Mouse (Mus musculus) CD4-positive, CD25-positive, alpha-beta regulatory T cell, adult 4 months (primary cell): ENCODE data around the gene Gm10061. TPM values are rescaled to one million over a fixed set of nuclear protein-coding genes. Genes with fewer than 3 reads are reported as not detected.
"Not testable (repeated sequence)": the region's sequence is repeated elsewhere in the genome, so short reads cannot be mapped to it uniquely, and the experiment has no call there.

ENCODE experiments used
- ATAC-seq: one replicate; pipeline ENCODE4 v1.8.0; 2017
- polyA plus RNA-seq, 2 experiments: library from polyadenylated mRNA; unstranded; fragments of 100-300 nt; shearing (Covaris generic); gene quantifications; one replicate each; pipeline ENCODE4 v1.2.1; 2017

Gene Gm10061
- polyA plus RNA-seq: not detected

DNA sequence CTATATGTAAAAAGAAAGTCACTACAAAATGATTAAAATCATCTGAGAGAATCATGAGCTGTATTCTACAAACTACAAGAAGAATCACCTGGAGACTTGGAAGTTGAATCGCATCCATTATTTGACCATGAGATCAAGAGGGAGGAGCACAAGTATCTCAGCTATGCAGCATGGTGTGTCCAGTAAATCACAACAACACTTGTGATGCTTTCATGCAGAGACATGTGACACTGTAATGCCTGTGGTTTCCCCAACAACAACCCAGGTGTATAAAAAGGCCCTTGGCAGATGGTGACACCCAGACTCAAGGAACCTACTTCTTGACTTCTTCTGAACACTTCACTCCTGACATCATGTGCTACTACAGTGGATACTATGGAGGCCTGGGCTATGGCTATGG, at the start of gene Gm10061:
Gene Gm10061 (plus strand): TSS at position 301 of the 400 bp plus-strand sequence.
- no peak for ATAC-seq

DNA sequence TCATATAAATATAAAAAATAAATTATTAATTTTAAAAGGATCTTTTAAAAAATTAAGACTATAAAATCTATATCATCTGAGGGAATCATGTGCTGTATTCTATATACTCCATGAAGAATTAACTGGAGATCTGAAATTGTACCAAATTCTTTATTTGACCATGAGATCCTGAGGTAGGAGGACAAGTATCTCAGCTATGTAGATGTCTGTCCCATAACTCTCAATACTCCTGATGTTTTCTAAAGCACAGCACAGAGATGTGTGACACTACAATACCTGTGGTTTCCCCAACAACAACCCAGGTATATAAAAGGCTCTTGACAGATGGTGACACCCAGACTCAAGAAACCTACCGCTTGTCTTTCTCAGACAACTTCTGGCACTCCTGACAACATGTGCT, 10.3 kb upstream of the Gm10061 start, which contains the start of gene Gm6358:
Gene Gm6358 (plus strand): TSS at position 301 of the 400 bp plus-strand sequence.
- no peak for ATAC-seq

DNA sequence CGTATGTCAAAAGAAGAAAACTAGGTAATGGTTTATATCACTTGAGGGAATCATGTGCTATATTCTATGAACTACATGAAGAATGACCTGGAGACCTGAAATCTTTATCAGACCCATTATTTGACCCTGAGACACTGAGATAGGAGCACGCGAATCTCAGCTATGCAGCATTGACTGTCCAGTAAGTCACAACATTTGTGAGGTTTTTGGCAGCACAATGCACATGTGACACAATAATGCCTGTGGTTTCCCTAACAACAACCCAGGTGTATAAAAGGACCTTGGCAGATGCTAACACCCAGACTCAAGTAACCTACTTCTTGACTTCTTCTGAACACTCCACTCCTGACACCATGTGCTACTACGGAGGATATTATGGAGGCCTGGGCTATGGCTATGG, 6.8 kb downstream of the Gm10061 start, which contains the start of gene Gm9789:
Gene Gm9789 (plus strand): TSS at position 301 of the 400 bp plus-strand sequence.
- no peak for ATAC-seq

DNA sequence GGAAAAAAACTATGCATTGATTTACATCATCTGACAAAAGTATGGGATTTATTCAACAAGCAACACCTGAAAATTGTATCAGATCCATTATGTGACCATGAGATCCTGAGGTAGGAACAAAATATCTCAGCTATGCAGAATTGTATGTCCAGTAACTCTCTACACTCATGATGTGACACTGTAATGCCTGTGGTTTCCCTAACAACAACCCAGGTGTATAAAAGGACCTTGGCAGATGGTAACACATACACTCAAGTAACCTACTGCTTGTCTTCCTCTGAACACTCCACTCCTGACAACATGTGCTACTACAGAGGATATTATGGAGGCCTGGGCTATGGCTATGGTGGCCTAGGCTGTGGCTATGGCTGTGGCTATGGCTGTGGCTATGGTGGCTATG, 18.3 kb downstream of the Gm10061 start, which contains the start of gene Gm7735:
Gene Gm7735 (plus strand): TSS at position 301 of the 400 bp plus-strand sequence.
- not testable (repeated sequence) for ATAC-seq

DNA sequence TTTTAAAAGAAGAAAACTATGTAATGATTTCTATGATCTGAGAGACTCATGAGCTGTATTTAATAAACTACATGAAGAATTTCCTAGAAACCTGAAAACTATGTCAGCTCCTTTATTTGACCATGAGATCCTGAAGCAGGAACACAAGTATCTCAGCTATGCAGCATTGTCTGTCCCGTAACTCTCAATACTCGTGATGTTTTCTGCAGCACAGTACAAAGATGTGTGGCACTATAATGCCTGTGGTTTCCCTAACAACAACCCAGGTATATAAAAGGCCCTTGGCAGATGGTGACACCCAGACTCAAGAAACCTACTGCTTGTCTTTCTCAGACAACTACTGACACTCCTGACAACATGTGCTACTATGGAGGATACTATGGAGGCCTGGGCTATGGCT, 23.5 kb downstream of the Gm10061 start, which contains the start of gene 1110057P08Rik:
Gene 1110057P08Rik (plus strand): TSS at position 301 of the 400 bp plus-strand sequence.
- ATAC-seq: no peak

DNA sequence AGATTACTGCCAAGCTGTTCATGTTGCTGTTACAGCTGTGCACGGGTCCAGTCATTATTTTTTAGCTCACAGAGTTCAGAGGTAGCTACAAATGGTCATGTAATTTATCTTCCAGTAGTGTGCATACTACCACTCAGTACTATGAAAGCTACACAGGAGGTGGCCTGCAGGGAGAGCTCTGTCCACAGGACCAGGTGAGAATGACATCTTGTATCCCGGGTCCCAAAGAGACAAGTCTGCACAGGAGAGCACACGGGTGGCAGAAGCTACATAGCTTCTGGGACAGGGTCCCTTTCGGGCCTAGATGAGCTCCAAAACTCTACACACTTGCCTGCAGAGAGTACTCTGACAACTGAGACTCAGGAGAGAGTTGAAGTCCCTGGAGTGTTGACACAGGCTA, 37.7 kb downstream of the Gm10061 start:
- ATAC-seq: no peak

Other genes with a start within 250 kb of the Gm10061 start
- not detected for gene Krtap19-9b, start 218.8 kb upstream of the Gm10061 start, polyA plus RNA-seq
- gene Krtap16-3, start 188.2 kb upstream of the Gm10061 start, polyA plus RNA-seq: not detected
- gene Krtap22-2, start 140.3 kb upstream of the Gm10061 start, polyA plus RNA-seq: not detected
- not detected for gene Gm10229, start 135.8 kb upstream of the Gm10061 start, polyA plus RNA-seq
- gene Krtap6-1, start 119.4 kb upstream of the Gm10061 start, polyA plus RNA-seq: not detected
- gene Gm10228, start 109.6 kb upstream of the Gm10061 start, polyA plus RNA-seq: not detected
- not detected for gene Krtap6-5, start 103.2 kb upstream of the Gm10061 start, polyA plus RNA-seq
- not detected for gene 1110025L11Rik, start 87.1 kb upstream of the Gm10061 start, polyA plus RNA-seq
- gene Krtap6-3, start 67.1 kb upstream of the Gm10061 start, polyA plus RNA-seq: not detected
- not detected for gene Gm6358, start 10.2 kb upstream of the Gm10061 start, polyA plus RNA-seq
- gene Gm9789, start 6.9 kb downstream of the Gm10061 start, polyA plus RNA-seq: not detected
- gene Gm7735, start 18.4 kb downstream of the Gm10061 start, polyA plus RNA-seq: not detected
- gene 1110057P08Rik, start 23.6 kb downstream of the Gm10061 start, polyA plus RNA-seq: not detected
- not detected for gene Krtap20-2, start 54.8 kb downstream of the Gm10061 start, polyA plus RNA-seq